Mouse (Mus musculus) heart, embryonic 16.5 days (tissue): ENCODE results near the gene Soat1. TPM values are rescaled to one million over a fixed set of nuclear protein-coding genes. Genes with fewer than 3 reads are reported as not detected.

ENCODE experiments used
- ATAC-seq: fragments of 200-750 bp; cut with Nextera tagmentation; replicated peaks from 2 replicates; pipeline ENCODE4 v1.8.0; 2017; ENCODE audit warnings: moderate number of reproducible peaks; ENCODE audit not compliant: insufficient read depth, low FRiP score; ENCODE audit errors: extremely low read depth
- H3K27ac ChIP-seq: fragments of 300-500 bp; sonication (generic); 2 replicates; pipeline ENCODE4 v1.5.1; 2014; ENCODE audit warnings: mild to moderate bottlenecking, low read length, control low read depth, moderate library complexity
- H3K27me3 ChIP-seq: fragments of 300-500 bp; sonication (generic); 2 replicates; pipeline ENCODE4 v1.6.1; 2014; ENCODE audit warnings: low read length, mixed read lengths; ENCODE audit not compliant: control insufficient read depth, insufficient read depth
- H3K36me3 ChIP-seq: fragments of 300-500 bp; sonication (generic); 2 replicates; pipeline ENCODE4 v1.6.1; 2014; ENCODE audit not compliant: control insufficient read depth, insufficient read depth
- H3K4me1 ChIP-seq: fragments of 300-500 bp; sonication (generic); 2 replicates; pipeline ENCODE4 v1.6.1; 2014; ENCODE audit warnings: low read length, mixed read lengths; ENCODE audit not compliant: control insufficient read depth, insufficient read depth
- H3K4me2 ChIP-seq: fragments of 300-500 bp; sonication (generic); 2 replicates; pipeline ENCODE4 v1.6.1; 2014; ENCODE audit warnings: low read depth, mild to moderate bottlenecking, control low read depth, low read length
- H3K4me3 ChIP-seq: fragments of 300-500 bp; sonication (generic); 2 replicates; pipeline ENCODE4 v1.5.1; 2014; ENCODE audit warnings: mild to moderate bottlenecking, control low read depth, low read length
- H3K9ac ChIP-seq: fragments of 300-500 bp; sonication (generic); 2 replicates; pipeline ENCODE4 v1.6.1; 2014; ENCODE audit warnings: low read length, control low read depth
- H3K9me3 ChIP-seq: fragments of 300-500 bp; sonication (generic); replicated peaks from 2 replicates; pipeline ENCODE4 v1.6.1; 2016; ENCODE audit warnings: low read length; ENCODE audit not compliant: control insufficient read depth
- WGBS: fragments of 180-500 bp; shearing (Covaris S2); extraction: QIAGEN DNeasy Blood & Tissue Kit; methylation state at CpG from one replicate; pipeline ENCODE4 v1.1.7; 2014; 5-methylcytosine and 5-hydroxymethylcytosine counted together
- polyA plus RNA-seq: library from polyadenylated mRNA; unstranded; fragments of >200 nt; fragmentation: Nextera tagmentation; extraction: Ambion mirVana; gene quantifications from 2 replicates; pipeline ENCODE4 v1.2.1, GENCODE M21; 2015

The Soat1 gene
- polyA plus RNA-seq, 1 experiment from 2014 or later, result 25.0 TPM

- H3K4me3 ChIP-seq, result no peak overlapping the region
- no peak for ATAC-seq
- no peaks in the 10 kb centered on the region for H3K36me3 ChIP-seq
- WGBS, result 55% methylated on average over 4 of the region's 4 CpGs
- H3K4me1 ChIP-seq, result no peaks in the 10 kb centered on the region
- no peak overlapping the region for H3K4me2 ChIP-seq
- H3K9me3 ChIP-seq, result no peaks in the 10 kb centered on the region
- H3K27me3 ChIP-seq, result no peaks in the 10 kb centered on the region
- no peak overlapping the region for H3K27ac ChIP-seq
- H3K9ac ChIP-seq, result no peak overlapping the region
Measured at GRCm38 (mm10) chr1:156393148-156393547, 81.0 kb downstream of the Soat1 start.

DNA sequence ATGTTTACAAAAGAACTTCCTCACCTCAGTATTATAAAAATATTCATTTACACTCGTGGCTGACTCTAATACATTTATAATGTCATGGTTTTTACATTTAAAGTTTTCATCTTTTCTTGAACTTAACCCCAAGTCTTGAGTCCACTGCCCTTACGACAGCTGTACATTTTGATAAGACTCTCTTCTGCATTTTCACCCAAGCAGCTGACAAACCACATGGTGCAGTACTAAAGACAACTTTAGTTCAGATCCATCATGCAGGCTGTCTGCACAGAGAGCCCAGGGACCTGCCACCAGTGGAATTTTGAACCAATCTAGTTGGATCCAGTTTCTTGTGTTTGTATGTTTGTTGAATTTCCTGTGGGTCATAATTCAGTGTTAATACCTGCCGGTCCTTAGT is 87.3 kb downstream of the Soat1 start:
- Histone ChIP-seq H3K36me3 (no peaks in the 10 kb centered on the region), H3K4me2 (no peak overlapping the region), H3K4me3 (no peak overlapping the region), H3K27ac (no peak overlapping the region), H3K27me3 (no peaks in the 10 kb centered on the region), H3K9me3 (no peaks in the 10 kb centered on the region), H3K4me1 (no peaks in the 10 kb centered on the region), H3K9ac (no peak overlapping the region)
- 48% methylated on average over 3 of the region's 3 CpGs for WGBS
- no peak for ATAC-seq

- no peaks in the 10 kb centered on the region for H3K36me3 ChIP-seq
- 77% methylated on average over 4 of the region's 4 CpGs for WGBS
Measured at GRCm38 (mm10) chr1:156386232-156386631, 87.9 kb downstream of the Soat1 start.

DNA sequence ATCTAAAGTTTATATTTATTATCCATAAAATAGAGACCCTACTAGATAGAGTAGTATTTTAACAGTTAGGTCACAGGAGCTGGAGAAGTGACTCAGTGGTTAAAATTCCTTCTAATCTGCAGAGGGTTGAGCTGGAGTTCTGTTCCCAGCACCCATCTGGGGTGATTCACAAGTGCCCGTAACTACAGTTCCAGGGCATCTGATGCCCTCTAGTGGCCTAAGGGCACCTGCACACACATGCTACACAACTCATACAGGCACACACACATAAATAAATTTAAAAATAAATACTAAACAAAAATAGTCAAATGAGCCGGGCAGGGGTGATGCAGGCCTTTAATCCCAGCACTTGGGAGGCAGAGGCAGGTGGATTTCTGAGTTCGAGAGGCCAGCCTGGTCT is 92.9 kb downstream of the Soat1 start:
- no peak for ATAC-seq
- Histone ChIP-seq H3K9me3 (no peaks in the 10 kb centered on the region), H3K4me2 (no peak overlapping the region), H3K27me3 (no peaks in the 10 kb centered on the region), H3K9ac (no peak overlapping the region), H3K36me3 (no peaks in the 10 kb centered on the region), H3K27ac (no peak overlapping the region), H3K4me3 (no peak overlapping the region), H3K4me1 (no peaks in the 10 kb centered on the region)
- 83% methylated on average over 3 of the region's 3 CpGs for WGBS

More at GRCm38 (mm10) chr1:156386232-156386631, 87.9 kb downstream of the Soat1 start:
- no peaks in the 10 kb centered on the region for H3K4me1 ChIP-seq
- no peak overlapping the region for H3K4me2 ChIP-seq
- no peaks in the 10 kb centered on the region for H3K27me3 ChIP-seq
- ATAC-seq, result no peak
- no peaks in the 10 kb centered on the region for H3K9me3 ChIP-seq
- no peak overlapping the region for H3K4me3 ChIP-seq
- H3K9ac ChIP-seq, result no peak overlapping the region
- no peak overlapping the region for H3K27ac ChIP-seq

Other genes starting within 250 kb of the Soat1 start
- 0.24 and 0.88 TPM in 2 replicates for gene Tdrd5, start 170.7 kb downstream of the Soat1 start, polyA plus RNA-seq
- 0.12 TPM in 1 of 2 replicates, not detected in the other for gene Nphs2, start 163.6 kb downstream of the Soat1 start, polyA plus RNA-seq
- gene Gm2000, start 108.3 kb downstream of the Soat1 start, polyA plus RNA-seq, result 469 and 612 TPM in 2 replicates
- gene Axdnd1, start 53.2 kb downstream of the Soat1 start, polyA plus RNA-seq, result 0.12 and 0.32 TPM in 2 replicates
- gene Gm10031, start 49.7 kb upstream of the Soat1 start, polyA plus RNA-seq, result 0.25 and 1.1 TPM in 2 replicates
- 2.7 TPM in 2 replicates for gene Abl2, start 84.5 kb upstream of the Soat1 start, polyA plus RNA-seq
- gene Tor3a, start 200.0 kb upstream of the Soat1 start, polyA plus RNA-seq, result 8.5 and 9.0 TPM in 2 replicates
- gene Fam20b, start 244.8 kb upstream of the Soat1 start, polyA plus RNA-seq, result 23.1 and 25.3 TPM in 2 replicates